Mouse (Mus musculus): ENCODE measurements around the gene Phykpl.
"Not testable (repeated sequence)": the region's sequence is repeated elsewhere in the genome, so short reads cannot be mapped to it uniquely, and the experiment has no call there.

Gene Phykpl

DNA sequence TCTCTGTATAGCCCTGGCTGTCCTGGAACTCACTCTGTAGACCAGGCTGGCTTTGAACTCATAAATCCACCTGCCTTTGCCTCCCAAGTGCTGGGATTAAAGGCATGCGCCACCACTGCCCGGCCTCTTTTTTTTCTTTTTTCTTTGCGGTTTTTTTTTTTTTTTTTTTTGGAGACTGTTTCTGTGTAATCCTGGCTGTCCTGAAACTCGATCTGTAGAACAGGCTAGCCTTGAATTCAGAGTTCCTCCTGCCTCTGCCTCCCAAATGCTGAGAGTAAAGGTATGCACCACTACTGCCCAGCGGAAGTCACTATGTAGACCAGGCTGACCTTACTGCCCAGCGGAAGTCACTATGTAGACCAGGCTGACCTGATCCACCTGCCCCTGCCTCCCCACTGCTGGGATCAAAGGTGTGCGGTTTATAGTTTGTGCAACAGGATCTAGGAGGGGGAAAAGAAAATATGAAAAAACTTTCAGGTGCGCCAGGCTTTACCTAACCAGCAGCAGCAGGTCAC is 34.4 kb downstream of the Phykpl start:
- DNase-seq (ENCODE audit: low spot score) = no peak

DNA sequence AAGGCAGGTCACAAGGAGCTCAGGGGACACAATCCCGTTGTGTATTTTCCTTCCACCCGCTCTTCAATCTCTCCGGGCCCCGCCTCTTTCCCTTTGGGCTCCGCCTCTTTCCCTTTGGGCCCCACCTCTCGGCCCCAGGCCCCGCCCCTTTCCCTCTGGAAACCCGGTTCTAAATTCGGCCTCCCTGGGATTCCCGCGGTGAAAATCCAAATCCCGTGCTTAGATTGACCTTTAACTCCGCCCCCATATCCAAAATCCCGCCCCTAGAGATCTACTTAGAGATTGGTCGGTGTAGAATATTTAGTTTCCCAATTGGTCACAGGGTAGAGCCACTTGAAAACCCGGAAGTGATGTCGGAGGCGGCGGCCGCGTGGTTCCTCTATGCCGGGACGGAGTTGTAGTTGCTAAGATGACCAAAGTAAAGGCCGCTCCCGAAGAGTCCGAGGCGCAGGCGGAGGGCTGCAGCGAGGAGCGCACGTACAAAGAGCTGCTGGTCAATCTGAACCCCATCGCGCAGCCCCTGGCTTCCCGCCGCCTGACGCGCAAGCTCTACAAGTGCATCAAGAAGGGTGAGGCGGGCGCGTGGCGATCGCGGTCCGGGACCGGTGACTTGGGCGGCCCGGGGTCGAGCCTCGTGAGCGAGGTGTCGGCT is 35.0 kb downstream of the Phykpl start, which contains the start of gene Nhp2:
TSS of gene Nhp2 (plus strand) at position 327 of the 652 bp plus-strand sequence.
- DNase-seq (ENCODE audit: low spot score) = peak; percentile 90

GRCm38 (mm10) chr11:51620084-51620483 is 35.5 kb downstream of the Phykpl start:
- DNase-seq (ENCODE audit: low spot score) = no peak

DNA sequence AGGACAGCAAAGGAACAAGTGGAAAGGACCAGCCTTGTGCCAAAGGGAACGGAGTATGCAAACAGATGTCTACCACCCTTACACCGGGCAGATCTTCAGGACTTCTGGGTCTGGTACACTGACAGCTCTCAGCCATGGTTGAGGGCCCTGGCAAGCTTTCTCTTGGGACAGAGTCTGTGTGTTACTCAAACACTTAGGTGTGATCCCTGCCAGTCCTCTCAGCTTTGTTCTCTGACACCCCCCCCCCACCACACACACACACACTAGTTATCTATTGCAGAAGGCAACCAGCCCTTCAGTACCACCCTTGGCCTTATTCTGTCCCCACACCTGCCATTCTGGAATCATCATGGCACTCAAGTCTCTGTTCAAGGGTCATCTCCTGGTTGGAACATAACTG is 37.2 kb downstream of the Phykpl start:
- DNase-seq (ENCODE audit: low spot score) = no peak

DNA sequence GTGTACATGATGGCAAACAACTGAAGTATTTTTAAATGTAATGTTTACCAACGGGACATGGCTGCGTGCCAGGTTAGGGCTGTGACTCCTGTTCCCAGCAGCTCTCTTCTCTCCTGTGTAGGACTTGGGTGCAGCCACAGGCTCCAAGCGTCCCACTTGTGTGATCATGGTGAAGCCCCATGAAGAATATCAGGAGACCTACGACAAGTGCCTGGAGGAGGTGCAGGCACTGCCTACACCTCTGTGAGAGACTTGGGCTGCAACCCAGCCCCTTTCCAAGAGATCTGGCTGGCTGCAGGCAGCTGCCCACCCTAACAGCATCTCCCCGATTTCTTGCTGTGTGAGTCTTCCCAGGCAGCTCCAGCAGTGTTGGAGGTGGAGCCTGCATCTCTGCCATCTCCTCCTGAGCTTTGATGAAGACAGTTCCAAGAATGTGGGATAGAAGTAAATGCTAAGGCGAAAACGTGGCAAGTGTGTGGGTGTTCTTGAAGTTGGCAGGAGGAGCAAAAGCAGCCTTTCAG is 38.5 kb downstream of the Phykpl start:
- no peak for DNase-seq (ENCODE audit: low spot score)

GRCm38 (mm10) chr11:51625187-51625820 is 40.7 kb downstream of the Phykpl start:
- DNase-seq (ENCODE audit: low spot score) = no peak

GRCm38 (mm10) chr11:51627425-51627824 is 42.9 kb downstream of the Phykpl start:
- DNase-seq (ENCODE audit: low spot score) = no peak

DNA sequence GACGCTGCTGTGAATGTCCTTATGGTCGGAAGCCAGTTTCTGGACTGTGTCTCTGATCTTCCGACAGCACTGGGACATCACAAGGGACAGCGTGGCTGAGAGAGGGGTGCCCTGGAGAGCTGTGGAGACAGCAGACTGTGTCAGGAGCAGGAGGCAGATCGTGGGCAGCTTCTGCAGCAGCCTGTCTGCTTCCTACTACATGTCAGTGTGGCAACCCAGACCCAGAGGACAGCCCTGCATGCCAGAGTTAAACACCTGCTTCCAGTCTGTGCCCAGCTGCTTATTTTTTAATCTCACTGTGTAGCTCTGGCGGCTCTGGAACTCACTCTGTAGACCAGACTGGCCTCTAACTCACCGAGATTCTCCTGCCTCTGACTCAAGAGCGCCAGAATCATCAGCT is 43.4 kb downstream of the Phykpl start:
- DNase-seq (ENCODE audit: low spot score) = no peak

DNA sequence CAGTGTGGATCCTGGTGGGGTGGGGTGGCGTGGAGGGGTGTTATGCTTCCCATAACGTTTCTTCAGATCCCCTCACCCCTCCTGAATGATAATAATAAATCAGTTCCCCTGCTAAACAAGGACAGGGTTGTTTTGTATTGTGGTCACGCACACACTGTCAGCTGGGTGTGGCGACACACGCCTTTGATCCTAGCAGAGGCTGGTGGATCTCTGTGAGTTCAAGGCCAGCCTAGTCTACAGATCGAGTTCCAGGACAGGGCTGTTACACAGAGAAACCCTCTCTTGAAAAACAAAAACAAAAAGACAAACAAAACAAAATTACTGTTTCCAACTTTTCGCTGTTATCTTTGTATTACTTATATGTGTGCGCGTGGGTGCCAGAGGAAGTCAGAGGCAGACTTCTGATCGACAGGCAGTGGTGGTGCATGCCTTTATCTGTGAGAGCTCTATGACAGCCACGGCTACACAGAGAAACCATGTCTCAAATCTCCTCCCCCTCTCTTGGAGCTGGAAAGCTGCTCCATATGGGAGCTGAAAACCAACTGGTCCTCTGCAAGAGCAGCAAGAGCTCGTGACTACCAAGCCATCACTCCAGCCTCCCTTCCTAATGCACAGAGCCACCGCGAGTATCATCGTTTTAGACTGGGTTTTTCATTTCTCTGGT is 45.2 kb downstream of the Phykpl start:
- DNase-seq (ENCODE audit: low spot score) = no peak

GRCm38 (mm10) chr11:51632130-51632753 is 47.7 kb downstream of the Phykpl start:
- DNase-seq (ENCODE audit: low spot score) = no peak

GRCm38 (mm10) chr11:51633200-51633599 is 48.6 kb downstream of the Phykpl start:
- DNase-seq (ENCODE audit: low spot score) = not testable (repeated sequence)

DNA sequence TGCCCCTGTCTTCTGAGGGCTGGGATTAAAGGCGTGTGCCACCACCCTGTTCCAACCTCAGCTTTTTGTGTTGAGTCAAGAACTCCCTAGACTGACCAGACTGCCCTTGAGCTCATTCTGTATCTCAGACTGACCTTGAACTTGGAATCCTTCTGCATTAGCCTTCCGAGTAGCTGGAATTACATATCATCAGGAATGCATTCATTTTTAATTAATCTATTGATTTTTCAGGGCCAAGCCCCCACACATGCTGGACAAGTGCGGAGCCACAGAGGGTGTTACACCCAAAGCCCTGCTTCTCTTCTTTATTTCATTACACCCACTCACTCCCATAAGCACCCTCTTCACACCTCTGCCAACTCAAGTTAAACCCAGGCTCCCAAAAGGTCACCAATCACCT is 49.2 kb downstream of the Phykpl start:
- no peak for DNase-seq (ENCODE audit: low spot score)

- no peak for DNase-seq (ENCODE audit: low spot score)
Observed at GRCm38 (mm10) chr11:51635127-51635524, 50.6 kb downstream of the Phykpl start.

GRCm38 (mm10) chr11:51635525-51636322 is 51.2 kb downstream of the Phykpl start, which contains the start of gene Rmnd5b:
Gene Rmnd5b, minus strand, starts transcription at chr11:51635896.
- DNase-seq (ENCODE audit: low spot score) = peak; percentile 85

- peak; percentile 58 for DNase-seq (ENCODE audit: low spot score)
Observed at GRCm38 (mm10) chr11:51636323-51636684, 51.7 kb downstream of the Phykpl start.

- peak; percentile 56 for DNase-seq (ENCODE audit: low spot score)
Observed at GRCm38 (mm10) chr11:51637971-51638414, 53.4 kb downstream of the Phykpl start.

- no peak for DNase-seq (ENCODE audit: low spot score)
Observed at GRCm38 (mm10) chr11:51638497-51638896, 53.9 kb downstream of the Phykpl start.

DNA sequence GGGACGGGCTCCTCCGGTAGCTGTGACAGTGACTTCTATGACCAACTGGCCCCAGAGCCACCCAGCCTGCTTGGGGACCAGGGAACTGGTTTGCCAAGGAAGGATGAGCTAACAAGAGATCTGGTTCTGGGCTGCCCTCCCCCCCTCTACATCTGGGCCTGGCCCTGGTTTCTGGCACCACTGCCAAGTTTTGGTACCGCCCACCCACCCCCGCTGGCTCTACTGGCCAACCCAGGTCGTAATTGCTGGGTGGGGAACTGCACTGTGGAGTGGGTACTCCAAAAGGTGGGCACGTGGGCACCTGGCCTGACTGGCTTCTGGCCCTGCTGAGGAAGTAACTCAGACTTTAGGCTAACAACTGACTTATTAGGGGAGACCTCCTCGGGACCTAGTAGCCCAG is 56.2 kb downstream of the Phykpl start:
- no peak for DNase-seq (ENCODE audit: low spot score)

DNA sequence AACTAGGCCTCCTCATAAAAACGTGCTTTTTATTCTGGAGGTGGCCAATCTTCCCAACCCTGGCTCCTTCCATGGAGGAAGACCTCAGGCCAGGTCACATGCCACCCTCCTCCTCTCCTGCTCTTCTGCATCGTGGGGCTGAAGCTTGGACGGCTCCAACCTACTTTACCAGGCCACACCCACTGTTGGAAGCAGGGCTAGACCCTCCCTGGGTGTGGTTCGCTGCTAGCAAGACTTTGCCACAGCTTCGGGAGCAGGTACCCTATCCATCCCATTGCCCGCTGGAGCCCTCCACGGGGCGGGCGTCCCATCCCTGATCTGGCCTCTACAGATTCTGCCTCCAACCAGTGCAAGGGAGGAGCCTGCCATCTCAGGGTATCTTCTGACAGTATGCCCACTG is 58.6 kb downstream of the Phykpl start:
- DNase-seq (ENCODE audit: low spot score) = no peak

DNA sequence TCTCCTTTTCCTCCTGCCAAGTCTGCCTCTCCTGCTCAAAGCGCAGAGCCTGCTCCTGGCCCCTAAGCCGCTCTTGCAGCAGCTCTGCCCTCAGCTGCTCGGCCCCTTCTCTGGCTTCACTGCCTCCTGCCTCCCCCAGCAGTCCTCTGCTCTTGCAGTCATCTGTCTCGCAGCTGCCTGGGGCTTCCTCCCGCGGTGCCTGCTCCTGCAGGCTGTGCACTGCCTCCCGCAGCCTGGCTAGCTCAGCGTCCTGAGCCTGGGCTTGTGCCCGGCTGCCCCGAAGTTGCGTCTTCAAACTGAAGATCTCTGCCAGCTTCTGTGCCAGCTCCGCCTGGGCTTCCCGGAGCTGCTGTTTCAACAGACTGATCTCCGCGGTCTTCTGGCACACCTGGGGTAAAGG is 59.2 kb downstream of the Phykpl start:
- DNase-seq (ENCODE audit: low spot score) = no peak

GRCm38 (mm10) chr11:51644217-51644616 is 59.7 kb downstream of the Phykpl start:
- DNase-seq (ENCODE audit: low spot score) = no peak

Data from ovary, postnatal 36 days (tissue).